Mouse (Mus musculus) adrenal gland, adult 8-10 months (tissue): Measurements from ENCODE around the gene Sec22c. TPM values are rescaled to one million over a fixed set of nuclear protein-coding genes. Genes with fewer than 3 reads are reported as not detected.

Experiments used
- DNase-seq: peaks from one replicate; pipeline ENCODE4 v3.0.0; 2022
- total RNA-seq, 4 experiments: library from RNA; stranded (reverse); gene quantifications; 2 replicates each; pipeline ENCODE4 v1.2.4; 2022

Sec22c gene
- 1 to 10 TPM; 6.4 to 8.3 (median 7.2) TPM for total RNA-seq

DNA sequence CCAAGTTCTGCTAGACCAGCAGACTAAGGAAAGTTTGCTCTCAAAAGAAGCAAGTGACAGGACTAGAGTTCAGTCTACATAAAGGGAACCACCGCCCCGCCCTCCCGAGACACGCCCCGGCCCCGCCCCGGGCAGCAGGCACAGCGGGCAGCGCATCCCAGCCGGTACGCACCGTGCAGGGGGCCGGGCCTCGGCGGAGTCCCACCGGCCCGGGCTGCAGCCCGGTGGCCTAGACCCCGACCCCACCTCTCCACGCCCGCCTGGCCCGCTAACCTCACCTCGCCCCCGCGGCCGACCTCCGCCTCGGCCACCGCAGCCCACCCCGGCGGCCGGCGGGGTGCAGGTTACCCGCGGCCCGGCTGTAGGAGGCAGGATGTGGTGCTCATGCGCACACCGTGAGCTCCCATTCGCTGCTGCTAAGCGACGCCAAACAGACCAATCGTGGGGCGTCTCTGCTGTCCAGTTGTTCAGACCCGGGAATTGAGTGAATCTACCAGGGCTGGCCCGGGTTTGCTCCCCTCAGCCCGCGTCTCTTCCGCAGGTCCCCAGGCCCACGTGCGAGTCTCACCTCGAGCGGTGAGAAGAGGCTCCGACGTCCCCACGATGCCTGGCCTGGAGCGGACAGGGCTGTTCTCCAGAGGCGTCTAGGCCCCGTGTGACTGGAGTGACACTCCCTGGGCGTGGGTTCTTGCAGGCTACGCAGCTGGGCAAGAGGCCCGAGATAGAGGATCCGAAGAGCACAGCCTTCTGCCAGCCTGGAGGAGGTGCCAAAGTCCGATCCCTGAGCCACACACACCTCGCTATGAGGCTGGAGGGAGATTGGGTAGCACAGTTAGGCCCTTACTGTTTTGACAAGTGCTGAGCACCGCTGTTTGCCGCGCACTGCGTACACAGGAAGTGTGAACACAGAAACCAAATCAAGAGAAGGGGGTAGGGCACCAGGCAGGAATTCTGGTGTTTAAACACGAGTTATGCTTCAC, at the start of gene Sec22c:
Gene Sec22c (minus strand): TSS at position 845 of the 980 bp plus-strand sequence.
- DNase-seq, result peak; percentile 89

DNA sequence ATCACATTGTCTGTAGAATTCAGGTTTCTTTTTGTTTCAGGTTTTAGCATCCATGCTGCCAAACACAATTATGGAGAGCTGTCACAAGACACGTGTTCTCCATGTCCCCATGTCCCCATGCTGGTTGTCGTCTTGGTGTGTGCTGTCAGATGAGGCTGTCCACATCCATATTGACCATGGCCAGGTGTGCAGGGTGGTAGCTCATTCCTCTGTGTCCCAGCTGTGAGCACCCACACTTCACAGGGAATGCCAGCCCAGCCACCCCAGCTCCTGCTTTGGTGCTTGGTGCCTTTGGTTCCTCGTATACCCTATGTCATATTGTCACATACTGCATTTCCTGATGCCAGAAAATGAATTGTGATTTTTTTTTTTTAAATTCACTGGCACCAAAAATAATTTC, 49.3 kb upstream of the Sec22c start:
- DNase-seq, result no peak

DNA sequence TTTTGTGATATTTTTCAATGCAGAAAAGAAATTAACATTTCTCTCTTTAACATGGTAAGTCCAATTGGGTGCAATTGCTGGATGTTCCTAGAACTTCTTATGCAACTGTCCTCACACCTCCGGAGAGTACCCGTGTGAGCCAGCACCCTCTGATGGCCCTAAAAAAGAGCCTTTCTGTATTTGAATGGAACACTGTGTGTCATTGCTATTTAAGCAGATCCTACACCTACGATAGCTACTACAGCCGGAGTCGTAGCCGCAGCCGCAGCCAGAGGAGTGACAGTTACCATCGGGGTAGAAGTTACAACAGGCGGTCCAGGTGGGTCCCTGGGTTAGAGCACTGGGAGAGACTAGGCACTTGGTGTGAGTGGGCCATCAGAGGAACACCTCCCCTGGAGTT, 47.5 kb upstream of the Sec22c start:
- no peak for DNase-seq

DNA sequence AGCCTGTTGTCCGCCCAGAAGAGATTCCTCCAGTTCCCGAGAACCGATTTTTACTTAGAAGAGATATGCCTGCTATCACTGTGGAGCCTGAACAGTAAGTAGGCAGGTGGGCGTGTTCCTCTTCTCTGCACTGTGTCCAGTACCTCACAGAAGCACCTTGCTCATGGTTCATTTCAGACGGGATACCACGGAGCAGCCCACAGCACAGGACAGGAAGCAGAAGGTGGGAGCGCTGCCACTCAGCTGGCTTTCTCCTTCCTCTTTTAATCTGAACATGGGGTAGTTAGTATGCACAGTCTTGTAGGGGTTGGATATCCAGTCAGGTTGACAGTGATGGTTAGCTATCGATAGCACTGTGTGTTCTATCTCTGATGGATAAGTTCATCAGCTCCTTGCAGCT, 38.8 kb upstream of the Sec22c start:
- no peak for DNase-seq

DNA sequence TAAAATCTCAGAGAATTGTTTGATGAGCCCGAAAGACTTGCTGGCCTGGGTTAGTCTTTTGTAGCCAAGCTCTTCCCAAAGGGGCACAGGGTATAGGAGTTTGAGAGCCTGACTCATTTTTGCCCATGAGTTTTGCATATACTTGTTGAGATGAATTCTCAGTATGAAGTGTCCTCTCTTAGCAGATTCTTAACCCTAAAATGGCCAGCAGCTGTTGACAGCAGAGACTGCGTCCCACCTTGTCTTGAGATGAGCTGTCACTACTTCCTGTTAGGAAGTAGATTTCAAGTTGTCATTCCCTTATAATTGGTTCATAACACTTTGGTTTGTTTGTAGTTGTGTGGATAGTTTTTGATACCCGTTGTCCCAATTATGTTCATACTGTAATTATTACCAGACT, 35.9 kb upstream of the Sec22c start:
- no peak for DNase-seq

DNA sequence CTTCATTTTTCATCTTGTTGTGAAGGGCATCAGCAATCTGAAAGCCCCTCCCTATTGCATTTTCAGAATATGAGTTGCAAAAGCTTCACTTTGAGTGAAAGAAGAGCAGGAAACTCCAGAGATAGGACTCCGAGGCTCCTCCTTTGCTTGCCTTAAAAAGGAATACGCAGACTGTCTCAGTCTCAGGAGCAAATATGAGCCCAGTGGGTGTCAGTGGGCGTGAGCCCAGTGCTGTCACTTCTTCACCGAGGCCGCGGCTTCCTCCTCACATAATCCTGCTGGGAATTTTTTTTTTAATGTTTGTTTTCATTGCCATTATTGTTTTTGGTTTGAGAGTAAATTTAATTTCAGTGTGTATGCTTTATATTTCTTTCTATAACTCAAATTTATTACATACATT, 35.2 kb upstream of the Sec22c start:
- no peak for DNase-seq

DNA sequence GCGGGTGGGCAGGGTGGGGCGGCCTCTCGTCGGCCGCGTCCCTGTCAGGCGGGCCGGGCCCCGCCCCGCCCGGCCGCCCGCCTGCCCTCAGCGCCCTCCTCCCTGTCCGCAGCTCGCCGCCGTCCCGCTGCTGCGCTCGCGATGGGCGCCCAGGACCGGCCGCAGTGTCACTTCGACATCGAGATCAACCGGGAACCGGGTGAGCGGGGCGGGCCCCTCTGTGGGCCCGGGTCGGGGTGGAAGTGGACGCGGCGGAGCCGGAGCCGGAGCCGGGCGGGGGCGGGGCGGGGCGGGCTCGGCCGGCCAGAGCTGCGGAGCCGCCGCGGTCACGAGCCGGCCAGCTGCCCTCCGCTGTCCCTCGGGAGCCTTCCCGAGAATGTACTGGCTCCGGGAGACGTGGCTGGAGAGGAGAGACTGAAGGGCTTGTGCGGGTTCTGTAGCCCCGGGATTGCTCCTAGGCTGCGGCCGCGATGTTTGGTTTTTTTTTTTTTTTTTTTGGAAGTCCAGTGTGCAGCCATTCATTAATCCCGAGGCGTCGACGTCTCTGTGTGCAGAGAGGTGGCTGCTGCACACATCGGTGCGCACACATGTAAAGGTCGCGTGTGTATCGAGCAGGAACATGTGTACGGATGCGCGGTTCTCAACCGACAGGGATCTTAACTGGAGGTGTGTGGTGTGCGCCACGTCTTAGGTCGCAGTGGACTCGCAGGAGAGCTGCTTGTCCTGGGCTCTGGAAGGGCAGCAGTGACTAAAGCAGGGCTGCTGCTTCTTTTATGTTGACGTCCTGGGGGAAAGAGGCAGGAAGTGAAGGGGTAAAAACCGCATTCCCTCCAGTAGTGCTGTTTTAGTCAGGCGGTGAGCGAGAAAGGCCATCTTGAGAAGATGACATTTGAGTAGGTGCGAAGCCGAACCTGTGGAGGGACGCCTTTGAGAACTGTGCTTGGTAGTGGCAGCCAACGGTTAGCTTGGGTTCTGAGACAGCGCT, 14.3 kb upstream of the Sec22c start:
- DNase-seq, result peak; percentile 37

DNA sequence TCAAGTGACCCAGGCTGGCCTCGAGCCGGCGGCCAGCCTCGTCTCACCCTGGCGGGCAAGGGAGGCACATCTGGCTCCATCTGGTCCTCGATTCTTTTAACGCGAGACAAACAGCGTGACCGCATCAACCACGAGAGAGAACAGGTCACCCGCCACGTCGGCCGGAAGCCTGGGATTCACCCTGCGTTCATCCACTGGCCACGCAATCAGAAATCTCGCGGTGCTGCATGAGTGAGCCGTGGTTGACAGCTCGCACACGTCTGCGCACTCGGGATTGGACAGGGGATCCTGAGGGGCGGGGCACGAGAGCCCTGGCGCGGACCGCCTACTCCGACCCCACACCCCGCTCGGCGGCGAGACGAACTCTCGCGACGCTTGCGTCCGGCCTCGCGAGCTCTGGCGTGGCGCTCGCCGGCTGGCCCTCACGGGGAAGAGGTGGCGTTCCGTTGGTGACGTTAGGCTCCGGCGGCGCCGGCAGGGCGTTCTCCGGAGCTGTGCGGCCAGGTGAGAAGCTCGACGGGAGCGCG, 13.6 kb upstream of the Sec22c start, which contains the start of gene Nktr:
Gene Nktr (plus strand): TSS at position 378 of the 527 bp plus-strand sequence.
- peak; percentile 99 for DNase-seq

DNA sequence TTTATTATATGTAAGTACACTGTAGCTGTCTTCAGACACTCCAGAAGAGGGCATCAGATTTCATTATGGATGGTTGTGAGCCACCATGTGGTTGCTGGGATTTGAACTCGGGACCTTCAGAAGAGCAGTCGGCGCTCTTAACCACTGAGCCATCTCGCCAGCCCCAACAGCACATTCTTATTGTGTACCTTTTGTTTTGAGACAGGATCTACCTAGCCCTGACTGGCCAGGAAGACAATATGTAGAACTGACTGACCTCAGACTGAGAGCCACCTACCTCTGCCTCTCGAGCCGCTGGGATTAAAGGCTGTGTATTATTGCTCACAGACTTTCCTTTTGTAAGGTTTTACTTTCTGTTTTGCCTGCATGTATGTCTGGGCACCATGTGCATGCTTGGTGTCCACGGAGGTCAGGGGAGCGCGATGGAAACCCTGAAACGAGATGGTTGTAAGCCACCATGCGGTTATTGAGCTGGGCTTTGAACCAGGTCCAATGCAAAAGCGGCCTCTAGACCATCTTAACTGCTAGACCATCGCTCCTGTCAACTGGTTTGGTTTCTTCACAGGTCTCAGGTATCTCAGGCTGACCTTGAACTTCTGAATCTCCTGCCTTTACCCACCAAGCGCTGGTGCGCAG, 12.9 kb upstream of the Sec22c start:
- DNase-seq, result no peak

DNA sequence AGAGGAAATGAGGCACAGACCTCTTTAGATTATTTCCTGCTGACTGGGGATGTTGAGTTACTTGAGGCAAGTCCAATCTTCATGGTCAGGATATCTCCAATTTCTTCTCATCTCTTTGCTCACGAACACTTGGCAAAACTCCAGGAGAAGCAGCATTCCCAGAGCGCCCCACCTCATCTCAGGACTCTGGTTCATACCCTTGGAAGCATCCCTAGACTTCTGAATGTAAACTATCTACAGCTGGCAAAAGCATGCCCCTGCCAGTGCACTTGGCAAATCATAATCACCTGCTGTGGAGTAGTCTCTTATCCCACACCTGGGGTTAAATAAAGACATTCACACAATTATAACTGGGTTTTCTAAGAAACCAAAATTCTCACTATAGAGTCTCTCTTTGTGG, 11.8 kb upstream of the Sec22c start:
- no peak for DNase-seq

DNA sequence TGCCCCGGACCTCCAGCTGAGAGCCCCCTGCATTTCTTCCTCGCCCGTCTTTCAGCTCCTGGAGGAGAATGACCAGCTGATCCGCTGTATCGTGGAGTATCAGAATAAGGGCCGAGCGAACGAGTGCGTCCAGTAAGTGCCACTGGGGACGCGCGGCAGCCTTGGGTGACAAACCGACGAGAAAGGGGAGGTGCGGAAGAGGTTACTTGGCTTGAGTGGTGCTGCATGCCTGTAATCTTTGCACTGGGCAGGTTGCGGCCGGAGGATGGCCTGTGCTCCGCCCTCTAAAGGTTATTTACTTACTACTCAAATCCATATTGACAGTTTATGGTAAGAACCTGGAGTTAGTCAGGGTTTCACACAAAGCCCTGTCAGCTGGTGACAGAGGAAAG, 5.3 kb upstream of the Sec22c start:
- DNase-seq, result peak; percentile 59

DNA sequence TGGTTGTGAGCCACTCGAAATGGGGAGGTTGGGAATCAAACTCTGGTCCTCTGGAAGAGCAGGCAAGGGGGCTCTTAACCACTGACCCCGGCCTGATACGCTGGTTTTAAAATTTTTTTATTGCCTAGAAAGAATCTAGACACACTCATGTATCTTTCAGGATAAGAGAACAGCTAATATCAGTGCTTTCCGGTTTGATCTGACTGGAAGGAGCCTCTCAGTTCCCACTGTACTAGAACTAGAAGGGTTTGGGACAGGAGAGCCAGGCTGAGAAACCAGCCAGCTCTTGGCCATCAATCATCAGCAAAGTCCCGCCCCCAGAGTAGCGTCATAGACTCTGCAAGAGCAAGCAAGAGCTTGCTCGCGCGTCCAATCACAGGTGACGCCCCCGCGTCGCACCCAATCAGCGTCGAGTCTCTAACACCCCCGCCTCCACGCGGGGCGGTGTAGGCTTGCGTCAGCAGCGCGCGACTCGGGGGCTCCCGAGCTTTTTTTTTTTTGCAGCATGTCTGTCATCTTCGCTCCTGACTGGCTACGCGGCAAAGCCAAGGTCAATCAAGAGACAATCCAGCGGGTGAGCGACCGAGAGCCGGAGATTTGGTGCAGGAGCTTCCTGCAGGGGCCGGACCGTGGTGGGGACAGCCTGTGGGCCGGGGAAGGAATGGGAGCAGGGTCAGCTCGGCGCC, 4.8 kb upstream of the Sec22c start, which contains the start of gene Ss18l2:
Gene Ss18l2 (plus strand): TSS at position 432 of the 686 bp plus-strand sequence.
- peak; percentile 98 for DNase-seq

DNA sequence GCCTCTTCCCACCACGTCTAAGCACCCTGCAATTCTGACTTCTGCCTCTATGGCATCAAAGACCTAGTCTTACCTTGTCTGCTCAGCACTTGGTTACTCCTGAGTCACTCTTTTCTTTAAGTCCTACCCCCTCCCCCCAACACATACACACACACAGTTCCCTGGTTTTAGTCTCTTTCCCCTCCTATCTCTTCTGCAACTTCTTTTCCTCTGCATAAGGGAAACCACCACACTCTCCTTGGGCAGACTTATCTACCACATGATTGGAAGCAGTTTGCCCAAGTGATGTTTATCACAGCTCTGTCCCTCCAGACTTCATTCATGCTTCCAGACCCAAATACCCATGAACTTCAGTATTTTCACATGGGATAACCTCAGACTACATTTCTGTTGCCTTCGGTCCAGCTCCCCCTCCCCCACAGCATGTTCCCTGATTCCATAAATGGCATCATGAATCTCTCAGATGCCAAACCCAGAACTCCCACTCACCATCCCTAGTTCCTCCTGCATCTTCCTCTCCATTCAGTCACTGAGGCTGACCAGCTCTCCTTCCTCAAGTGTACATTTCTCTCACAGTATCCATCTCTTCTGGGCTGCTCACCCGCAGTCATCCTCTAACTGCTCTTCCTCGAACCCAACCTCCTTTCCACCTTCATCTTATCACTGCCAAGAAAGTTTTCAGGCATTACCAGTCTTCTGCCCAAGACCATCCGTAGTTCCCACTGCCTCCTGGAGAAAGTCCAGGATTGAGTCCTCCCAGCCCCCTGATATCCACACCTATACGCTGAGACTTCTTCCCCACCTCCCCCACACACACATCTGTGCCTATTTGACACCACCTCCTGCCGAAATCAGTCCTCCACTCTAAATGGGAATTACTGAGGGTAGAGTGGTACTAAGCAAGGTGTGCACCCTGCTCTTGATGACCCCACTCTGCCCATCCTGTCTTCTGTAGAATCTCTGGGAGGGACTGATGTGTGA, 3.5 kb upstream of the Sec22c start:
- DNase-seq, result no peak

DNA sequence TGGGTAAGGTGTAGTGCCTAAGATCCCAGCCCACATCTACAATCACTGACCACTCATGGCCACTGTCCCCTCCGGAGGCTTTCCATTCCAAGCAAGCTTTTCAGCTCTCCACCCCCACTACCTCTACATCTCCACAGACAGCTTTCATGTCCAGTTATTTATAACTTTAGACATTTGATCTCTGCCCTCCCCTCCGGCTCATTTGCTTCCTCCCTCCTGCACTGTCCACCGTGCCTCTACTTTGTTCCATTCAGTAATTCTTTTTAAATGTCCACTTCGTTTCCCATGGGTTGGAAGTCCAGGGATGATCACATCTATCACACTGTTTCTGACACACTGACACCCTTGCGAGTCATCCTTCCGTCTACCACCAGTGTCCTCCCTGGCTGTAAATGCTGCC, 2.5 kb upstream of the Sec22c start:
- DNase-seq, result no peak

DNA sequence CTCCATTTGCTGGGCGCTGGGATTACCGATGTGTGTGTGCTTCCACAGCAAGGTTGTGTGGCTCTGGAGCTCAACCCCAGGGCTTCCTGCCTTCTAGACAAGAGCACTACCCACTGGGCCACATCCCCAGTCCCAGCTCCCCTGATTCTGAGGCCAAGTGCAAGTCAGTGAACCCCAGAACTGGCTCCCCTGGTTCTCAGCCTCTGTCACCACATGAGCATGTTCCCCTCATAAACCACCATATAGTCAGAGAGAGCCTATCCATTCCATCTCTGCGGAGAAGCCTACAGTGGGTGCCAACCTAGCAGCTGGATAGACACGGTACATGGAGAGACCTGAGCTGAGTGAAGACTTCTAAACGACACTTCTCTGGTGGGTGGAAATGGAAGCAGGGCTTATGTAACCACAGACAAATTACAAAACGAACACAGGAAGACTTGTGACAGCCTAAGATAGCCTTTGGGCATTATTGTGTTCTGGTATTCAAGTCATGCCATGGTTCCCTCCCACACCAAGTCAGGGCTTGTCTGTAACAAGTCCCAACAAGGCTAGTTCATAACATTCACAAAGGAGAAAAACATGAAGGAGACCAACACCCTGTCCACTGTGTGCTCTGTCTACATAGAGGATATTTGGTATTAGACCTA, 862 bp upstream of the Sec22c start:
- no peak for DNase-seq

DNA sequence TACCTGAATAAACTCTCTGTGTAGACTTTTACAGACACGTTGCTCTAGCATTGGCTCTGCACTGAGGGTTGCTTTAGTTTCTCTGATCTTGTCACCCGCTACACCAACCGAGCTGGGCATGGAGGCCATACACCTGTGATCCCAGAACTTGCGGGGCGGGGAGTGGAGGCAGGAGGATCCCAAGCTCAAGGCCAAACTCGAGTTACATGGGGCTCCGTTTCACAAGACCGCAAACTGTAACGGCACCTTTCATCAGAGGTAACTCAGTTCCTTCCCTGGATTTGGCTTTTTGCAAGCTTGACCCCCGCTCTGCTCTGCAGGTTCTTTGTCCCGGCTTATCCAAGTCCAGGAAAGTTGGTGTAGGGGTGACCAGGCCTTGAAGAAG, 1.0 kb downstream of the Sec22c start:
- no peak for DNase-seq

DNA sequence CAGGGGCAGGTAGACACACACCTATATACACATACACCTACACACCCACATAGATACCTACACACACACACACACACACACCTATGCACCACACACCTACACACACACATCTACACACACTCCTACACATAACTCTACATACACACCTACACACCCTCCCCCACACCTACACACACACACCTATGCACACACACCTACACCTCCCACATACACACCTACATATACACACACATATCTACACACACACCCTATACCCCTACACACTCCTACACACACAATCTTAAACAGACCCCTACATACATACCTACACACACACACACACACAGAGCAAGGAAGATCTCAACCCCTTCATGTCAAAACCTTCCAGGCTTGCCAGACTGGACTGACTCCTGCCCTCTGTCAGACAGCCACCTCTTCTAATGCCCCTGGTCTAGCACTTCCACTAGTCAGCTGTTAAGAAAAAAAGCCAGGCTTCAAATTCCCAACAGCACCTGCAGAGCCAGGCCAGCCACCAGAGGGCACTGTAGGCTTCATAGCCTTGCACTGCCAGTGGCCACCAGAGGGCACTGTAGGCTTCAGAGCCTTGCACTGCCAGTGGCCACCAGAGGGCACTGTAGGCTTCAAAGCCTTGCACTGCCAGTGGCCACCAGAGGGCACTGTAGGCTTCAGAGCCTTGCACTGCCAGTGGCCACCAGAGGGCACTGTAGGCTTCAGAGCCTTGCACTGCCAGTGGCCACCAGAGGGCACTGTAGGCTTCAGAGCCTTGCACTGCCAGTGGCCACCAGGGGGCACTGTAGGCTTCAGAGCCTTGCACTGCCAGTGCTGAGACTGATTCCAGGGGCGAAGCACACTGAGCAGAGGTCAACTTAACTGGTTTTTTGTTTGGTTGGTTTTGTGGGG, 7.9 kb downstream of the Sec22c start:
- no peak for DNase-seq

DNA sequence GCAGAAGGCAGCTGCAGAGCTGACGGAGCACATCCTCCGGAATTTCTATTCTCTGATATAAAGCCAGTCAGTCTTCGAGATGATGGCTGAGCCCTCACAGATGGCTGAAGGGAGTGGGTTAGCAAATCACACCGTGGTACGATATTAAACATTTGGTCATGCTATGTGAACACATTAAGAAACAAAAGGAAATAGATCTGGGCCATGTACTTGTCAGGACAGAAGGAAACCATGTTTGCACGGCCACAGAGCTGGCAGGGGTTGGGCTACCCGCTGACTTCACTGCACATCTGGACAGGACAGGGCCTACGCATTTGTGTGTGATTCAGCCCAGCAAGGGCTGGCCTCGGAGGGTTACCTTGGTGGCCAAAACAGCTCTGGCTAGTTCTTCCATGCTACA, 8.7 kb downstream of the Sec22c start:
- DNase-seq, result no peak

DNA sequence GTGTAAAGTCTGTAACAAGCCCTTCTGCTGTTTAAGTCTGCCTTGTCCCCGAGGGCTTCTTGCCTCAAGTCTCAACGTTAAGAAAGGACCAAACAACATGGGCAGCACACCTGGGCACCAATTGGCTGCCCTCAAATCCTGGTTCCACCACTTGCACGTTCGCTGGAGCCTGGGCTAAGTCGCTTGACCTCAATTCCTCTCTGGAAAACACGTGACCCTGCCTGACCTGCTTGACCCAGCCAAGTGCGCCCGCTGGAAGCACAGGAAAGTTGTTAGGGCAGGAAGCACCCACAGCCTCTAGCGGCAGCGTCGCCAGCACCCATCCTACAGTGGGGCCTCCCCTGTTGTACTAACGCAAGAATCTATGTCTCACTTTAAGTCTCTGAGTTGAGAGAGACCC, 10.6 kb downstream of the Sec22c start:
- no peak for DNase-seq
